Comparison of ENCODE assay signal across 14 mouse cellular contexts in the genomic region with DNA sequence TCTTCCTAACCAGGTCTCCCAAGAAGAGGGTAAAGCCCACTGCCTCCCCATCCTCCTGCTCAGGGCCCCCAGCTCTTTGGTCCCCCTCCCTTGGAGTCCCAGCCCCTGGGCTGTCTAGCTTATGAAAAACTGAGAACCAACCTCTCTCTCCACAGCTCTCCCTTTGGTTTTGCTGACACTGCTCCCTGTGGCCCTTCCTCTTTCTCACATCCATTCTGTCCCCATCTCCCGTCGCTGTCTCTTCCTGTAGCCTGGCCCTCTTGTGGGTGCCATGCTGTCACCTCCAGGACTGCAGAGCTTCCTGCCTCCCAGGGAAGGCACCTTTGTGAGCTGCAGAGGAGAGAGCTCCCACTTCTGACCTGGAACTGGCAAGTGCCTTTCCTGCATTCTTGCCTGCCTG. TPM values are rescaled to one million over a fixed set of nuclear protein-coding genes. Genes with fewer than 3 reads are reported as not detected.
DNase-seq lines count a peak whose midpoint lies in the region; ATAC-seq lines count a peak whose summit lies in the region.
"Had no signal": no experiment of that assay in that cellular context is flagged by ENCODE, and none has a peak within 500 bp of the region (broad histone marks: within the 10 kb centered on the region; RNA-seq: fewer than 3 reads in every experiment).

No protein-coding gene starts in this region.

- H3K4me1 ChIP-seq in heart, embryonic 10.5 days, result peaks cover 88% of the 10 kb centered on the region
- peaks cover 6% of the 10 kb centered on the region; the same call in 1 of the 2 replicates for H3K4me1 ChIP-seq in limb, embryonic 13.5 days

- no peaks in the 10 kb centered on the region for H3K9me3 ChIP-seq in heart, embryonic 10.5 days
- H3K9me3 ChIP-seq in limb, embryonic 13.5 days, result no peaks in the 10 kb centered on the region
- H3K9me3 ChIP-seq: G1E had no signal

- WGBS in heart, embryonic 10.5 days, result 31% methylated on average over 2 of the region's 2 CpGs
- WGBS in limb, embryonic 13.5 days, result 54% methylated on average over 2 of the region's 2 CpGs

- ATAC-seq in limb, embryonic 13.5 days (ENCODE audit: low FRiP score, low read depth), result no peak
- ATAC-seq: forebrain, embryonic 14.5 days; hindbrain, postnatal 0 days had no signal

- H3K4me3 ChIP-seq in heart, embryonic 10.5 days, result no peak overlapping the region
- no peak overlapping the region for H3K4me3 ChIP-seq in limb, embryonic 13.5 days

- H3K36me3 ChIP-seq in heart, embryonic 10.5 days, result peaks cover 18% of the 10 kb centered on the region
- peaks cover 47% of the 10 kb centered on the region for H3K36me3 ChIP-seq in limb, embryonic 13.5 days

- no peak overlapping the region for H3K9ac ChIP-seq in limb, embryonic 13.5 days

- intact Hi-C loops in heart, postnatal 25 days (cut with DNase I), result no loop called here

- H3K27ac ChIP-seq in heart, embryonic 10.5 days, result peak overlapping the region; percentile 80
- peak overlapping the region; percentile 11; the same call in 1 of the 2 replicates for H3K27ac ChIP-seq in limb, embryonic 13.5 days
- H3K27ac ChIP-seq: hindbrain, postnatal 0 days had no signal

- H3K4me2 ChIP-seq in limb, embryonic 13.5 days (replicated peaks), result no peak overlapping the region

- no peaks in the 10 kb centered on the region for H3K27me3 ChIP-seq in heart, embryonic 10.5 days (ENCODE audit: insufficient read depth, poor library complexity, severe bottlenecking)
- H3K27me3 ChIP-seq in limb, embryonic 13.5 days, result no peaks in the 10 kb centered on the region

- no peak for DNase-seq in heart, embryonic 10.5 days (ENCODE audit: low spot score)
- no peak for DNase-seq in heart, postnatal 25 days (ENCODE audit: low spot score)
- peak; percentile 17 for DNase-seq in layer of hippocampus, adult 11-12 months (ENCODE audit: low spot score)
- DNase-seq in layer of hippocampus, postnatal 10 days (ENCODE audit: low spot score in 2 of 2), result no peak
- DNase-seq in ZHBTc4 (ENCODE audit: low read depth, low spot score), result peak; percentile 15
- DNase-seq in adrenal gland, postnatal 10 days, result no peak
- no peak for DNase-seq in T-cell, adult 2 months (ENCODE audit: low spot score)
- DNase-seq: B cell, adult 2 months; cerebellum, postnatal 36 days; gastrocnemius, postnatal 10 days had no signal

RNA-seq across cellular contexts. Expression of a gene that starts 14.8 kb away (rescaled TPM):
- 17.6 and 22.0 TPM in 2 replicates for polyA plus RNA-seq in heart, embryonic 10.5 days (2016; fragmentation: Nextera tagmentation; extraction: Ambion mirVana)
- 10 to 100 TPM; 37.3 to 40.6 TPM for total RNA-seq in heart, postnatal 25 days (2021)
- 100 to 1,000 TPM; 108 to 111 TPM for total RNA-seq in layer of hippocampus, postnatal 10 days (2021)
- polyA plus RNA-seq in limb, embryonic 13.5 days (2015; fragmentation: Nextera tagmentation; extraction: Ambion mirVana), result 13.6 and 14.2 TPM in 2 replicates
- 10 to 100 TPM; 37.9 to 41.6 TPM for total RNA-seq in adrenal gland, postnatal 10 days (2021)

Comparison
In these comparisons a context has a peak if more than half of its experiments do, and no peak if none do; other contexts are left out.
1. DNase-seq: peak in layer of hippocampus, adult 11-12 months (single experiment) and ZHBTc4 (single experiment); none in heart, embryonic 10.5 days (single experiment), heart, postnatal 25 days (single experiment), layer of hippocampus, postnatal 10 days (0 of 2), adrenal gland, postnatal 10 days (single experiment) and T-cell, adult 2 months (single experiment).